Mouse (Mus musculus) v-Abl transformed pro-B cells (cell line): ENCODE measurements around the gene Samhd1.

ENCODE experiments used
- in situ Hi-C, 2 experiments: fragments of 400-800 bp; cut with MboI; formaldehyde crosslinking; loops; one replicate each; pipeline ENCODE4 v1.15.1; 2025; ENCODE audit not compliant: unreplicated experiment in 2 of 2

The Samhd1 gene

DNA sequence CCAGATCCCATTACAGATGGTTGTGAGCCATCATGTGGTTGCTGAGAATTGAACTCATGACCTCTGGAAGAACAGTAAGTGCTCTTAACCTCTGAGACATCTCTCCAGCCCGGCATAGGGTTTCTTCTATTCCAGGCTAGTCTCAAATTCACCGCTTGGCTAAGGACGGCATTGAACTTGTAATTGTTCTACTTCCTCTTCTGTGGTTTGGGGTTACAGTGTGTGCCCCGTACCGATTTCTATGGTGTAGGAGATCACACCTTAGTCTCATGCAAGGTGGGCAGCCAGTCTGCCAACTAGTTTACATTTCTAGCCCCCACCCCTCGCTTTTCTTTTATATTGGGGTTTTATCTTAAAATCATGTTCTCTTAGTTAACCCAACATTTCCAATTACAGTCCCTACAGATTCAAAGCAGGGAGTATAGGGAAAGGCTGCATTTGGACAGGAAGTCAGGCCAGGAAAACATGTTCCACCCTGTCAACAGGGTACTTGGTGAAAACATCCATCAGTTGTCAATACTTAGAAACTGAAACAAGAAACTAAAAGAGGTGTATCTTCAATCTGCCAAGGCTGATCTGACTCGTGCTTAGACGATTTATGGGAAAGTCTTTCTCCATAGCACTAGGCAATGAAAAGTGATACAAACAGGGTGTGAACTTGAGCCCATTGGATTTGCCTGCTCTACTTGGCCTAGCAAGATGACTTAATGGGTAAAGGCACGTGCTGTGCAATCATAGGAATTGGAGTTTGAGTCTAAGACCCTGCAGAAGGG, 3.1 kb upstream of the Samhd1 start:
- in situ Hi-C loops, result loop anchor here (5.0 to 25.0 kb wide), 2 partner anchors 64 to 324 kb away; partner anchors contain the start of gene Rbl1 (in 1 of the 2)

DNA sequence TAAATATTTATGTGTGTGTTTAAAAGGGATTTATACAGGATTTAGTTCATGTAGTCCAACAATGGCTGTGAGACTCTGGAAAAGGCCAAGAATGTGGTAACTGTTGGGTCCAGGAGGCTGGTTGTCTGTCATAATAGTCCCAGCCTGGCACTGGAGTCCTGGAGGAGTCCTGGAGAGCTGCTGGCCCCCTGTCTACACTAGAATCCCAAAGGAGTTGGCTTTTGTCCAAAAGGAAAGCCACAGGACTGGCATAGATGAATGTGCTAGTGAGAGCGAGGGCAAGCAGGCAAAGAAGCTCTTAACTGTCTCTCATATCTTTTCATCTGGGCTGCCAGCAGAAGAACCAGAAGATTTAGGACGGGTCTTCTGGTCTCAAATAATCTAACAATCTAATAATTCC, 1.6 kb upstream of the Samhd1 start:
- in situ Hi-C loops, result loop anchor here (5.0 to 25.0 kb wide), 2 partner anchors 66 to 326 kb away; partner anchors contain the start of gene Rbl1 (in 1 of the 2)

DNA sequence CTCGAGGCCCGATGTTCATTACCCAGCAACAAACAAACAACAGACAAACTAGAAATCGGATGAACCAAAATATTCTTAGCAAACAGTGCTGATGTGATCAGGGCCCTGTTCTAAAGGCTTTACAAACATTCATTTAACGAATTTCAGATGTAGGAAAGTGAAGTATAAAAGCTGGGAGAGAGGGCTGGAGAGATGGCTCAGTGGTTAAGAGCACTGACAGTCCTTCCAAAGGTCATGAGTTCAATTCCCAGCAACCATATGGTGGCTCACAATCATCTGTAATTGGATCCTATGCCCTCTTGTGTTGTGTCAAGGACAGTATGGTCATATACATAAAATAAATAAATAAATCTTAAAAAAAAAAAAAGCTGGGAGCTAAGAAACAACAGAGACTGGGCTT, 1.1 kb upstream of the Samhd1 start:
- in situ Hi-C loops, result loop anchor here (5.0 to 25.0 kb wide), 2 partner anchors 66 to 326 kb away; partner anchors contain the start of gene Rbl1 (in 1 of the 2)

DNA sequence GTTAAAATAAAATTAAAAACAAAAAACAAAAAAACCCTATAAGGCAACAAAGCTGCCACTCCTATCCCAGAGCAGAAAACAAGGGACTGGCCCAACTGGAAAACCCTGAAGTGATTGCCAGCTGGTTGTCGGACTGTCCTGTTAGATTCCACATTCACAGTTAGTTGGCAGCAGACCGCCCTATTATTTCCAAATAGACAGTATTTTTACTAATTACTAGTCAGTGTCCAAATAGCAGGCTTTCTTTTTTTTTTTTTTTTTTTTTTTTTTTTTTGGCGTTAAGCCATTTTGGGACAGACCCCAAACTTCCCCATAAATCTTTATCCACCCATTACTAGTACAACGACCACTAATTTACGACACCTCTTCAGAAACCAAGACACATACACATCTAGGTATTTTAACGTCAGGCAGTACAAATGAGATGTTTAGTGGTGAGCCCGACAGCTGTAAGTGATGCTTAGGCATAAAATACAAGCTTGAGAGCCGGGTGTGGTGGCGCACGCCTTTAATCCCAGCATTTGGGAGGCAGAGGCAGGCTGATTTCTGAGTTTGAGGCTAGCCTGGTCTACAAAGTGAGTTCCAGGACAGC, 560 bp upstream of the Samhd1 start:
- in situ Hi-C loops, result loop anchor here (5.0 to 25.0 kb wide), 2 partner anchors 67 to 327 kb away; partner anchors contain the start of gene Rbl1 (in 1 of the 2)

DNA sequence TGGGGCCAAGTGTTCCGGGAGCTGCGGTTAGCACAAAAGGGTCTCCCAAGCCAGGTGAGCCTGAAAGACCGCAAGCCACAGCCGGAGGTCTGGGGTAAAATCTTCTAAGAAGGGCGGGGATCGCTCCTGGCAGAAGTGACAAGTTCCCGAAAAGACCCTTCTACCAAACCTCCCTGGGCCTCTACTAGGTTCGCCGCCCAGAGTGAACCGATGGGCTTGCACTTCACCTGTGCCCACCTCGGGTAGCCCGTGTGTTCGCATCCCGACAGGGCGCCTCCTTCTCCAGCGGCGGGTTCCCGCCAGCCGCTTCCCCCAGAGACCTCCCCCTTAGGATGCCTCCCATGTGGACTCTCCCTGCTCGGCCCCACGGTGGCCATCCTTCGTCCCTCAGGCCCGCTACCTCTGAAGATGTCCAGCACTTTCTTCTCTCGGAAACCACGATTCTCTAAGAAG, 560 bp downstream of the Samhd1 start:
- in situ Hi-C loops, result loop anchor here in 1 of 2 experiments (5.0 to 25.0 kb wide), 2 partner anchors 68 to 328 kb away; partner anchors contain the start of gene Rbl1

DNA sequence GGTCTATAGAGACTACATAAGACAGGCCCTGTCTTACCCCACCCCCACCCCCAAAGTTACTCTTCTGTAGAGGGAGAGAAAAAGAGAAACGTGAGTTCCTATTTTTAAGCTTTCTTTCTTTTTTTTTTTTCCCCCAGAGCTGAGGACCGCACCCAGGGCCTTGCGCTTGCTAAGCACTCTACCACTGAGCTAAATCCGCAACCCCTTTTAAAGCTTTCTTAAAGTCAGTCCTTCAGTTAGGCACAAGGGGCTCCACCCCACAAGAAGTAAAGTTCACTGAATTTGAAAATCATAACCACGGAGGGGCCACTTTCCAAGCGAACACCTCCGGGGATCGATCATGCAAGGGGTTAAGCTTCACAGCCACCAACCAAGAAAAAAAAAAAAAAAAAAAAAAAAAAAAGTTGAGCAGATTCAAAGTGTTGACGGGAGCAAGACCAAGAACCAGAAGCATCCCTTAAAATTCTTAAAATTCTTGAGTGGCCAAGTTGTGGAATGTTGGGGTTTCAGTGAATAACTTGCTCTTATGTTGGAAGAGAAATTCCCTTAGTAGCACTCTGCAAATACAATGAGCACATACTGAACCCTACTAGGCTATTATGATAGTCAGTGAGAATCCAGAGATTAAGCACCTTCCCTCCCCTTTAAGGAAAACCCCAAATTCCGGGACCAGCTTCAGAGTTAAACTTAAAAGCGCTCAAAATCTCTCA, 1.1 kb downstream of the Samhd1 start:
- in situ Hi-C loops, result loop anchor here in 1 of 2 experiments (5.0 to 25.0 kb wide), 2 partner anchors 68 to 328 kb away; partner anchors contain the start of gene Rbl1

DNA sequence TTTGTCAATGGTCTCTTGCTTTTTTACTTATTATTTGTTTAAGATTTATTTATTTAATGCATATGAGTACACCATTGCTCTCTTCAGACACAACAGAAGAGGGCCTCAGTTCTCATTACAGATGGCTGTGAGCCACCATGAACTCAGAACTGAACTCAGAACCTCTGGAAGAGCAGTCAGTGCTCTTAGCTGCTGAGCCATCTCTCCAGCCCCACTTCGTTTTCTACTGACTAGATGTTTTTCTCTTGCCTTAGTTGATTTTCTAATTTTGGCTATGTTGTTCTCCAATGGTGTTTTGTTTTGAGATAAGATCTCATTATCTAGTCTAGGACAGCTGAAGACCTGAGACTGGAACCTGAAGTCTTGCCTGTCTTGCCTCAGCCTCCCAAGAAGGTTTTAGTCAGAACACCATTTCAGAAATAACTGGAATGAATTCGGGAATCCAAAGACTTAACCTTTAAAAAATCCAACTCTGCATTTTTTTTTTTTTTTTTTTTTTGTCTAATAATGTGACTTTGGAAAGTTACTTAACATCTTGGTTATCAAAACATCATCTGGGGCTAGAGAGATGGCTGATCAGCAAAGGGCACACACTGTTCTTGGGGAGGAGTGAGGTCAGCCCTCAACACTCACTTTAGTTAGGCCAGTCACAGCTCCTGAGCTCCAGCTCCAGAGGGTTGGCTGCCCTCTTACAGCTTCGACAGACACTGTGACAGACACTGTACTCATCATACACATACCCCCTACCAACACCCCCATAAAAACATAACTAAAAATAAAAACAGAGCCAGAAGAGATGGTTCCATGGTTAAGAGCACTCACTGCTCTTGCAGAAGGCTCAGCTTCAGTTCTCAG, 2.2 kb downstream of the Samhd1 start:
- in situ Hi-C loops, result loop anchor here in 1 of 2 experiments (5.0 to 25.0 kb wide), 2 partner anchors 69 to 329 kb away; partner anchors contain the start of gene Rbl1

DNA sequence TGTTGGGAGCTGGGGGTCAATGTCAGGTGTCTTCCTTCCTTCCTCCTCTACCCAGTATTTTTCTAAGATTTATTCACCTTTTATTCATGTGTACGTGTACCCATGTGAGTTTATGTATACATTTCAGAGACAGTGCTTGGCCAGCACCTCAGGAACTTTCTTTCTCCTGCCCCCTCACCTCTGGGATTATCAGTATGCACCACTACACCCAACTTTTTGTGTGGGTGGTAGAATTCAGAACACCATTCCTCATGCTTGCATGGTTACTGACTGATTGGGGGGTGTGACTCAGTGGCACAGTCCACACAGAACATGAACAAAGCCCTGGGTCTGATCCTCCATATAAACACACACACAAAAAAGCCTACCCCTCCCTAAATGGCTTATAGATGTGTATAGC, 3.0 kb downstream of the Samhd1 start:
- in situ Hi-C loops, result loop anchor here in 1 of 2 experiments (5.0 to 25.0 kb wide), 2 partner anchors 70 to 330 kb away; partner anchors contain the start of gene Rbl1

DNA sequence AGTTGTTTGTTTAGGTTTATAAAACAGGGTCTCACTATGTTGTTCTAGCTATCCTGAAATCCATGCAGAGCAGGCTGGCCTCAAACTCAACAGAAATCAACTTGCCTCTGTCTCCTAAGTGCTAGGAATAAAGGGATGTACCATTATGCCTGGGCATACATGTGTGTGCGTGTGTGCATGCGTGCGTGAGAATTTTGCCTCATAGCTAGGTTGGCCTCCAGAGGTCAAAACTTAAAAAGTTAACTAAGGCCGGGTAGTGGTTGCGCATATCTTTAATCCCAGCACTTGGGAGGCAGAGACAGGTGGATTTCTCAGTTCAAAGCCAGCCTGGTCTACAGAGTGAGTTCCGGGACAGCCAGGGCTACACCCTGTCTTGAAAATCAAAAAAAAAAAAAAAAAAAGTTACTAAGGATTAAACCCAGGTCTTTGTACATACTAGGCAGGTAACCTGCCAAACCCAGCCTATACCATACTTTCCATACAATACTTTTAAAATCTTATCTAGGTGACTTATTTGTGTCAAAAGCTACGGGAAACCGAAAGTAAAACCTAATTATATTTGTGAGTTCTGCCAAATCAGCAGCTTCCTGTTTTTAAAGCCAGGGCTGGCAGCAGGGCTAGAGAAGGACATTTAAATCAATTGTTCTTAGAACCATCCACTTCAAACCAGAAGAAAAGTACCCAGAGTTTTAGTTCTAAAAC, 4.1 kb downstream of the Samhd1 start:
- in situ Hi-C loops, result loop anchor here in 1 of 2 experiments (5.0 to 25.0 kb wide), 2 partner anchors 71 to 331 kb away; partner anchors contain the start of gene Rbl1

DNA sequence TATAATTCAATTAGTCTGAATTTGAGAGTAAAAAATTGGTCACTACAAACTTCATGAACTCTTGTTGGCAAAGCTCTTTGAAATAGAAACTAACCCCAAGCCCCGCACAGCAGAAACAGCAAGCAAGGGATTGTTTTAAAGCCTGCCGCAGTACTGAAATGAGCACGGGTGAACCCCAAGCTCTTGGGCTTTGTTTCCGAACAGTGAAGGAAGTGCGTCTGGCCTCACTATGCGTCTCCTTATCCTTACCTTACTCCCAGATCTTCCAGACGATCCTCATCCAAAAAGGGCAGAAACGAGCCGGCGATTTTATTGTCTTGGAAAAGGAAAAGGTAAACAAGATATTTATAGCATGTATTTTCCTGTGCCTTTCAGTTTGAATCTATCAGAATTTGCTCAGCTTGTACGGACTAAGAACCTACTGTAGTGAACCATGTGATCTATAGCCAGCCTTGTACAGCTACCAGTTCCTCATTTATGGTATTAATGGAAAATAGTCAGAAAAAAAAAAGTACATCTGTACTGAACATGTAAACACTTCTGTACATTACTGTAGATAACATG, 5.4 kb downstream of the Samhd1 start:
- in situ Hi-C loops, result loop anchor here (5.0 to 25.0 kb wide), 5 partner anchors 73 to 445 kb away; partner anchors contain the start of genes Blcap (in 2 of the 2) and Rbl1 (in 1 of the 2)

DNA sequence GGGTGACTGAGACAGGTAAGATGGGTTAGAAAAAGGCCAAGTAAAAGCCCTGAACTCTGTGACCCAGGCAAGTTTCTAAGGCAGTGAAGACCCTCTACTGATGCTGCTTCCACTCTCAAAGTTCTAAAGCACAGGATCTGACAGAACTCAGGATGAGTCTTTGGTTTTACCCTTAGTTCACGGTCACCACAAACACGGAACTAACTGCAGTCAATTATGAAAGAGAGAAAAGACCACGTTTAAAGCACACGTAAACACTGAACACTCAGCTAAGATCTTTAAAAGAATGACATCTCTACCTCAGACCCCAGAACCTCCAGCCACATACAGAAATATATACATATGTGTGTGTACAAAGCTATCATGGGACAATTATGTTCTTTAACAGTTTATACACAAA, 6.0 kb downstream of the Samhd1 start:
- in situ Hi-C loops, result loop anchor here (5.0 to 25.0 kb wide), 4 partner anchors 143 to 446 kb away; partner anchors contain the start of gene Blcap (in 2 of the 2)

DNA sequence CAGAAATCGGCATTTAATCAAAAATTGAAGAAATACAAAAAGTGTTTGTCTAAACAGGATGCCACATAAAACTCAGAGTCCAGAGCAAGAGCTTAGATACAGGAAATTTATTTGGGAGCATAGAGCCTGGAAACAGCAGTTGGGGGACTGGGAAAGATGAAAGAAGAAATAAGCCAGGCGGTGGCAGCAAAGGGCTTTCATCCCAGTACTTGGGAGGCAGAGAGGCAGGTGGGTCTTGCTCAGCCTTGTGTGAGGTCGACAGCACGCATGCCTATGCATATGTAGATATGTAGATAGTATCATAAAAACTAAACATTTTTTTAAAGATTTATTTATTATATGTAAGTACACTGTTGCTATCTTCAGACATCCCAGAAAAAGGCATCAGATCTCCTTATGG, 7.0 kb downstream of the Samhd1 start:
- in situ Hi-C loops, result loop anchor here (5.0 to 25.0 kb wide), 4 partner anchors 144 to 447 kb away; partner anchors contain the start of gene Blcap (in 2 of the 2)

DNA sequence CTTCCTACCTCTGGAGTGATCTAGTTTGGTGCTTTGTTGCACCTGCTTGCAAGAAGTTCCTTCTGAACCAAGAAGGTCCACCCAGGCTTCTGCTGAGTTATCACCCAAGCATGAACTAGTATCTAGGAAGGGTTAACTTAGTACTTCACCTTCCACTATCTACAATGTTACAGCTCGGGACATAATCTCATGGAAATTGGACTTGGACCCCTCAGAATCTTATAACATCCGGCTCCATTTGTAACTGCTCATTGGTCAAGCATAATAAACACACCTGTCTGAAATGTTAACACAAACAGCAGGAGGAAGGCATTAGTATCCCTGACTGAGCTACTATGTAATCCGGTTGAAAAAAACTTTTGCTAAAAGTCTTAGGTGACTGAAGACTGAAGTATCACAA, 7.7 kb downstream of the Samhd1 start:
- in situ Hi-C loops, result loop anchor here (5.0 to 25.0 kb wide), 4 partner anchors 145 to 447 kb away; partner anchors contain the start of gene Blcap (in 2 of the 2)

DNA sequence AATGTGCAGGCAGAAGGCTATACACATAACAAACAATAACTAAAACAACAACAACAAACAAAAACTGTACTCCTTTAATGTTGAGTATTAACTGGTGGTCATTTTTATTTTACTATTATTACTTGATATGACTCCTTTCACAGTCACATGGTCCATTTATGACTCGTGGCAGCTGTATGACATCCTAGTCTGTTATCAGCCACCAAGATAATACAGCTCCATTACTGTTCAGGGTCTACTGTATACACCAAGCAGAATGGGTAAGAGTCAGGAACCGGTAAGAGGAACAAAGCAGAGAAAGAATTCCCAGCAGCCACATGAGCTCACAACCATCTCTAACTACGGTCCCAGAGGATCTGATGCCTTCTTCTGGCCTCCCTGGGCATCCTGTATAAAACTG, 9.8 kb downstream of the Samhd1 start:
- in situ Hi-C loops, result loop anchor here (5.0 to 25.0 kb wide), 4 partner anchors 147 to 450 kb away; partner anchors contain the start of gene Blcap (in 2 of the 2)

DNA sequence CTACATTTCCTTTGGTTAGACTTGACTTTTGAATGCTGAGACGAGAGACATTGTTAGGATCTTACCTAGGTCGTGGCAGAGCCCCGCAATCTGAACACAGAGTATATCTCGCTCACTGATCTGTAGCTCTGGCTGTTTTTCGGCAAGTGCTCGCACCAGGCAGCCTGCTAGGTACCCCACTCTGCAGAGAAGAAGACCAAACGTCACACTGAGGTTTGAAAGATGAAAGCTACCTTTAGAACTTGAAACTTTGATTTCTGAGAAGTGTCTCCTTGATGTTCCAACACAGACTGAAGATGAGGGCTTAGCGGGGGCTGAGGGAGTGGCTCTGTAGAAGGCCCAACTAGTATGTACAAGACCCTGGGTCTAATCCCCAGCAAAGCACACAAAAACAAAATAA, 13.3 kb downstream of the Samhd1 start:
- in situ Hi-C loops, result loop anchor here (10.0 to 25.0 kb wide), 3 partner anchors 163 to 584 kb away; partner anchors contain the start of genes Blcap (in 2 of the 2) and Aar2 (in 1 of the 2)

DNA sequence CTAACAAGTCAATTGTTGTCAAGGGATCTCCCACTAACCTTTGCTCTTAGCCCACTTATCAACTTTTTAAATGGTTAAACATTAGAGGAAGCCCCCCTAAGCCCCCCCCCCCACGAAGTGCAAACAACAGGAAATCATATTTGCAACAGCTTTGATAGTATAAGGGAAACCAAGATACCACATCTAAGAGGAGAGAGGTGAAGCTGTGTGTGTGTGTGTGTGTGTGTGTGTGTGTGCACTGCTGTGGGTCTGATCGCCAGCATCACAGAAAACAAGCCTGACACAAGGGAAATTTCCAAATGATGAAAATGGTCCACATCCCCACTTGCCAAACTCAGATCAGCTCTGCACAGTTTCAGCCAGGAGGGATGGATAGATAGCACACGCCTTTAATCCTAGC, 16.0 kb downstream of the Samhd1 start:
- in situ Hi-C loops, result loop anchor here in 1 of 2 experiments (10.0 to 25.0 kb wide), 2 partner anchors 346 to 582 kb away; partner anchors contain the start of gene Aar2

DNA sequence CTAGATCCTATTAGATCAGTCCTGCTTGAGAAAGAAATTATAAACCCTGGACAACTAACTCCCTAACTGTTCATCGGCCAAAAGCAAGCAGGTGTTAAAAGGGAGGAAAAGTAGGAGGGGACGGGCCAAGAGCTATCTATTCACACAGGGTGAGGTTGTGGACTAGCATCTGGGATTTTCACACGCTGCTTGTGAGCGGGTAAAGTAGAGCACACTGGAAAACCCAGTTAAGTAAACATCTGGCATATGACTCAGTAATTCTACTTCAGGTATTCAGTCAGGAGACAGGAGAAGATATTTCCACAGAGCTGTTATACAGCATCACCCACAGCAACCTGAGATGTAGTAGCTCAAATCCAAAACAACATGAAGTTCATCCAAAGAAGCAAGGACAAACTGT, 16.5 kb downstream of the Samhd1 start:
- in situ Hi-C loops, result loop anchor here in 1 of 2 experiments (10.0 to 25.0 kb wide), 2 partner anchors 346 to 581 kb away; partner anchors contain the start of gene Aar2

DNA sequence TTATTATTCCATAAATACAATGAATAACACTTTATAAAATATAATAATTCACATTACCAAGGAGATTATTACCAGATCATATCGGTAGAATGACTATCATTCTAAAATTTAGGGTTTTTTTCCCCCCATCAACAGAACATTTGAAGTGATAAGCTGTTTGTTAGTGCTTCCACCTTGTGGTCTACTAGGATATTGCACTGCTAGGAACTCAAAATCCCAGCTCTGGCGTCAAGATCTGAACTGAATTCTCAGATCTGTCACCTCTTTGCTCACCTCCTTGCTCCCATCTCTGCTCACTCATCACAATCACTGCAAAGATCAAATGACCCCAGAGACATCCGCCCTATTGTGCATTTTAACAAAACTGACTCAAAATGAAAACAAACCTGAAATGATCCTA, 18.1 kb downstream of the Samhd1 start:
- in situ Hi-C loops, result loop anchor here in 1 of 2 experiments (10.0 to 25.0 kb wide), 2 partner anchors 348 to 580 kb away; partner anchors contain the start of gene Aar2
